Mouse (Mus musculus) limb, embryonic 13.5 days (tissue): ENCODE measurements around the gene Kcnd1. TPM values are rescaled to one million over a fixed set of nuclear protein-coding genes. Genes with fewer than 3 reads are reported as not detected.

Experiments
- ATAC-seq: fragments of 200-750 bp; cut with Nextera tagmentation; 2 replicates; pipeline ENCODE4 v1.8.0; 2017; ENCODE audit warnings: low read depth, moderate number of reproducible peaks, moderate TSS enrichment; ENCODE audit not compliant: low FRiP score
- H3K27ac ChIP-seq: fragments of 300-500 bp; sonication (generic); 2 replicates; pipeline ENCODE4 v1.5.1; 2015; ENCODE audit warnings: inconsistent platforms, mild to moderate bottlenecking, moderate library complexity
- H3K27me3 ChIP-seq: fragments of 300-500 bp; sonication (generic); 2 replicates; pipeline ENCODE4 v1.6.1; 2015; ENCODE audit warnings: mild to moderate bottlenecking, inconsistent platforms
- H3K36me3 ChIP-seq: fragments of 300-500 bp; sonication (generic); 2 replicates; pipeline ENCODE4 v1.6.1; 2015; ENCODE audit warnings: inconsistent platforms, mild to moderate bottlenecking, moderate library complexity
- H3K4me1 ChIP-seq: fragments of 300-500 bp; sonication (generic); 2 replicates; pipeline ENCODE4 v1.6.1; 2015; ENCODE audit warnings: inconsistent platforms
- H3K4me2 ChIP-seq: fragments of 300-500 bp; sonication (generic); replicated peaks from 2 replicates; pipeline ENCODE4 v1.6.1; 2015; ENCODE audit warnings: inconsistent platforms, mild to moderate bottlenecking, moderate library complexity
- H3K4me3 ChIP-seq: fragments of 300-500 bp; sonication (generic); 2 replicates; pipeline ENCODE4 v1.5.1; 2015; ENCODE audit warnings: moderate library complexity, mild to moderate bottlenecking, inconsistent platforms
- H3K9ac ChIP-seq: fragments of 300-500 bp; sonication (generic); 2 replicates; pipeline ENCODE4 v1.6.1; 2015; ENCODE audit warnings: mild to moderate bottlenecking, inconsistent platforms
- H3K9me3 ChIP-seq: fragments of 300-500 bp; sonication (generic); 2 replicates; pipeline ENCODE4 v1.6.1; 2016; ENCODE audit warnings: inconsistent platforms
- WGBS: fragments of 180-500 bp; shearing (Covaris S2); methylation state at CpG from one replicate; pipeline ENCODE4 v1.1.7; 2015; 5-methylcytosine and 5-hydroxymethylcytosine counted together
- polyA plus RNA-seq: library from polyadenylated mRNA; unstranded; fragments of >200 nt; fragmentation: Nextera tagmentation; extraction: Ambion mirVana; gene quantifications from 2 replicates; pipeline ENCODE4 v1.2.1, GENCODE M21; 2015

Kcnd1 gene
- polyA plus RNA-seq, 1 experiment from 2014 or later = 1.7 TPM

DNA sequence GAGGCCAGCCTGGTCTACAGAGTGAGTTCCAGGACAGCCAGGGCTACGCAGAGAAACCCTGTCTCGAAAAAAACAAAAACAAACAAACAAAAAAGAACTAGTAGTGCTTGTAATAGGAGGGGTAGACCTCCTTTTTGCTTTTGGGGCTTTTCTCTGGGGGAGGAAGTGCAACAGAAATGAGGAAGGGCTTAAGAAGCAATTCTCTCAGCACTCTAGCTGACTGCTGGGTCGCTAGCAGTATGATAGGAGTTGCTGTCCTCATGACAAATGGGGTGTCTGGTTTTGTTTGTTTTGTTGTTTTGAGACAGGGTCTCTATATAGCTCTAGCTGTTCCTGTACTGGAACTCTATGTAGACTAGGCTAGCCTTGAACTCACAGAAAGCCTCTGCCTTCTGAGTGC is 42.5 kb downstream of the Kcnd1 start:
- no peaks in the 10 kb centered on the region for H3K27me3 ChIP-seq
- H3K4me3 ChIP-seq = no peak overlapping the region
- no peaks in the 10 kb centered on the region for H3K9me3 ChIP-seq
- no peak overlapping the region for H3K4me2 ChIP-seq
- no peak overlapping the region for H3K9ac ChIP-seq
- WGBS = 82% methylated on average over 3 of the region's 3 CpGs
- ATAC-seq = no peak
- no peaks in the 10 kb centered on the region for H3K4me1 ChIP-seq
- H3K36me3 ChIP-seq = peaks cover 12% of the 10 kb centered on the region
- no peak overlapping the region for H3K27ac ChIP-seq

DNA sequence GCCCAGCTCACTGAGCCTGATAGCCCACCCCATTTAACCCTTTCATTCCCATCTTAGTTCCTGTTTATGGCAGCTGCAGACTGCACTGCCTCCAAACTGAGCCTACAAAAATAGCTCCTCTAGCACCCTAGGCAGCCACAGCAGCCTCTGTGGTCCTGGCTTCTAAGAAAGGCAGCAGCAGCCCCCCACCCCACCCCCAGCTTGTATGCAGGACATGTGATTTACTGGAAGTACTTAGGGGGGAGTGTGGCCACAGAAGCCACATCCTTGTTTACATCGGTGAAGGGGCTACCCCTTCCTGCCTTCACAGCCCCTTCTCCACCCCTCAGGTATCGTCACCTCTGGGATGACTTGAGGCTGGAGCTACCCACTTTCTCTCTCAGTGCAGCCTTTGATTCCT is 43.3 kb downstream of the Kcnd1 start:
- no peak overlapping the region for H3K27ac ChIP-seq
- ATAC-seq = no peak
- H3K4me1 ChIP-seq = no peaks in the 10 kb centered on the region
- H3K4me2 ChIP-seq = no peak overlapping the region
- no peak overlapping the region for H3K9ac ChIP-seq
- no peaks in the 10 kb centered on the region for H3K27me3 ChIP-seq
- WGBS = 59% methylated on average over 2 of the region's 2 CpGs
- peaks cover 12% of the 10 kb centered on the region for H3K36me3 ChIP-seq
- H3K9me3 ChIP-seq = no peaks in the 10 kb centered on the region
- H3K4me3 ChIP-seq = no peak overlapping the region

DNA sequence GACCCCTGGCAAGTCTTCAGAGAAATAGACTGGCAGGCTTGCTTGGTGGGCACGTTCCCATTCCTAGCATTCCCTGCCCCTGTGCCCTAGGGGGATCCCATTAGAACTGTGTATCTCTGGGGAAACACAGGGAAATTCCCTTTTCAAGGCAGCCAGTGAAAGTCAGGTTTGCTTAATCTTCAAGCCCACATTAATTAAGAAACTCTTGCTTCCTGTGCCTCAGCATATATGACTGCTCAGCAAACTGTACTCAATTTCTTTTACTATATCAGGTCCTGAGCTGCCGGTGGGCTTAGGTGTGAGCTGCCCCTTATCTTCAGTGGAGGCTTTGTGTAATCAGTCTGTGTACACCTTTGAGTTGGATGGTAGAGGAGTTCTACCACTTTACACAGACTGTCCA is 43.7 kb downstream of the Kcnd1 start:
- Histone ChIP-seq H3K4me1 (no peaks in the 10 kb centered on the region), H3K4me2 (no peak overlapping the region), H3K27ac (no peak overlapping the region), H3K9ac (no peak overlapping the region), H3K4me3 (no peak overlapping the region), H3K36me3 (peaks cover 12% of the 10 kb centered on the region), H3K9me3 (no peaks in the 10 kb centered on the region), H3K27me3 (no peaks in the 10 kb centered on the region)
- ATAC-seq = no peak
- WGBS = 75% methylated on average over 2 of the region's 2 CpGs

DNA sequence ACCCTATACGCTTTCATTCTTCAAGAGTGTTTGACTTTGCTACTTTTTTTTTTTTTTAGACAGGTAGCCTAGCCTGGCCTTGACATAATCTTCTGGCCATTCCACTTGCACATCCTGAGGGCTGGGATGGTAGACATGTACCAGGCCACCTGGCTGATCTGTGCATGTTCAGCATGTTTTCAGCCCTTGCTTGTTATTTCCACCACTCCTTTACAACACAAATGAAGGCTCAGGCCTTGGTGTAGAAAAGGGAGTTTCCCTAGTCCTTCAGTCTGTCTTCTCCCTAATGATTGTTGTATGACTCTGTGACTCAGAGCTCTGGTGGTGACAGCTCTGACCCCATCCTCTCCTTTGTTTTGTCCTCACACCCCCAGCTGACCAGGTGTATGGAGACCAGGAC is 45.1 kb downstream of the Kcnd1 start:
- ATAC-seq = no peak
- Histone ChIP-seq H3K9me3 (no peaks in the 10 kb centered on the region), H3K27me3 (no peaks in the 10 kb centered on the region), H3K4me2 (no peak overlapping the region), H3K9ac (no peak overlapping the region), H3K4me3 (no peak overlapping the region), H3K4me1 (no peaks in the 10 kb centered on the region), H3K27ac (no peak overlapping the region), H3K36me3 (peaks cover 19% of the 10 kb centered on the region)
- WGBS = 85% methylated on average over 1 of the region's 1 CpGs

DNA sequence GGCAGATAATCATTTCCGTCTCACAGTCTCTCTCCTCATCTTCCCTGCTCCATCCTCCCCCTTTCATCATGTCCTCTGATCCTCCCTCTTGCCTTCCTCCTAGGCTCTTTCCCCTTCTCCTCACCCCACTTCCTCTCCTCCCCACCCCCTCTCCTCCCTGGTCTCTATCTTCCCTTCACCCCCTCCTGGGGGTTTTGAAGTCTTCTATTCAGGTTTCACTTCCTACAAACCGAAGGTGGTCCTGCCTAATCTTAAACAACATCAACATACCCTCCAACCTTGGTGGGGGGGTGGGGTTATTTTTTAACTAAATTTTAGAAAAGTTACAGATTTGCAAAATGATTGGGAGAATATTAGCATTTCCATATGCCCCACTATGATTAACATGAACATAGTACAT is 46.4 kb downstream of the Kcnd1 start:
- H3K4me2 ChIP-seq = no peak overlapping the region
- 66% methylated on average over 2 of the region's 2 CpGs for WGBS
- no peaks in the 10 kb centered on the region for H3K4me1 ChIP-seq
- no peak overlapping the region for H3K9ac ChIP-seq
- peaks cover 24% of the 10 kb centered on the region for H3K36me3 ChIP-seq
- H3K27me3 ChIP-seq = no peaks in the 10 kb centered on the region
- H3K9me3 ChIP-seq = no peaks in the 10 kb centered on the region
- ATAC-seq = no peak
- H3K27ac ChIP-seq = no peak overlapping the region
- no peak overlapping the region for H3K4me3 ChIP-seq

DNA sequence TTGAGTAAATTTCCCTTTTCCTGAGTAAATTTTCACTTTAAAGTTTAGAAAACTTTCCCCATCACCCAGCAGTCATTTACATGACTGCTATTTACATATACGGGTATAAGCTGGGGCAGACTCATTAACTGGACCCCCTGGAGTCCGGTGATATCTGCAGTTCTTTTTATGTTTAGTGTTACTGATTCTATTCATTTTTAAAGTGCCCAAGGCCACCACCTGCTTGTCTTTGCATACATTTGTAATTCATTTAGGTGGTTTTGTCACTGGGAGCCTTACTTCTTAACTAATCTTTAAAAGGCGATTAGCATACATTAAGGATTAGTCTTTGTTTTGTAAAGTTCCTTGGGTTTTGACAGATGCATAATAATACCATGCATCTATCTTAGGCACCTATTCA is 47.7 kb downstream of the Kcnd1 start:
- H3K4me1 ChIP-seq = no peaks in the 10 kb centered on the region
- H3K27ac ChIP-seq = no peak overlapping the region
- H3K4me3 ChIP-seq = no peak overlapping the region
- WGBS = 41% methylated on average over 3 of the region's 3 CpGs
- ATAC-seq = no peak
- peaks cover 35% of the 10 kb centered on the region for H3K36me3 ChIP-seq
- no peaks in the 10 kb centered on the region for H3K9me3 ChIP-seq
- H3K27me3 ChIP-seq = no peaks in the 10 kb centered on the region
- H3K4me2 ChIP-seq = no peak overlapping the region
- H3K9ac ChIP-seq = no peak overlapping the region

DNA sequence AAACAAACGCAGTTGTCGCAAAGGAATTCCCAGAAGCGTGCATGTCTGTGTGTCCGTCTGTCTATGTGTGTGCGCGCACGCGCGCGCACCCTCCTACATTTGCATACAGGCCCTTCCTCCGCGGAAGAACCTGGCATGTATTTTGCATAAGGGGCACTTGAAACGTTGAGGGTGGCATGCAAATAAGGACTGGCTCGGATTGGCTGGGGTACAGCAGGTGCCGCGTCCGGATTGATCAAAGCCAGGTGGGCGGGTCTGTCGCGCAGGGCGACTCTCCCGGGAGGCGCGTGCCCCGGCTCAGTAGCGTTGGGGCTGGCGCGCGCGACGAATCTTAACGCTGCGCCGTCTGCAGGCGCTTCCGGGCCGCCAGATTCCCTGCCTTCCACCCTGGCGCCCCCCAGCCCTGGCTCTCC is 55.9 kb downstream of the Kcnd1 start, which contains the start of gene Pim2:
Pim2 (plus strand) TSS at position 256 of the 413 bp plus-strand sequence.
- WGBS = 7% methylated on average over 37 of the region's 38 CpGs
- Histone ChIP-seq H3K4me1 (peaks cover 3% of the 10 kb centered on the region; the same call in 1 of the 2 replicates), H3K27ac (no peak within 1 kb of the TSS), H3K4me3 (peak within 1 kb of the TSS; percentile 46), H3K9ac (peak within 1 kb of the TSS; percentile 60), H3K36me3 (peaks cover 18% of the 10 kb centered on the region), H3K9me3 (no peaks in the 10 kb centered on the region), H3K27me3 (no peaks in the 10 kb centered on the region), H3K4me2 (peak within 1 kb of the TSS; percentile 89)
- peak; percentile 80 for ATAC-seq

DNA sequence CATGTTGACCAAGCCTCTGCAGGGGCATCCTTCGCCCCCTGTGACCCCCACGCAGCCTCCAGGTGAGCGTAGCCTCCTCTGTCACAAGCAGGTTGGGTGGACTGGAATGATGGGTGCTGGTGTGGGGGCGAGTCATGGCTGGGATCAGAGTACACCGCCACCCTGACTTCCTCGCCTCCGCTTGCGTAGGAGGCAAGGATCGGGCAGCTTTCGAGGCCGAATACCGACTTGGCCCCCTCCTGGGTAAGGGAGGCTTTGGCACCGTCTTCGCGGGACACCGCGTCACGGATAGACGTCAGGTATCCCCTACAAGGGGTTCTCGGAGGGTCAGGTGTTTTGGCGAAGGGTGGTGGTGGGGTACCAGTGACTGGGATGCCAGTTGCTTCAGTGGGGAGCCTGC is 56.4 kb downstream of the Kcnd1 start:
- Histone ChIP-seq H3K27ac (no peak overlapping the region), H3K9ac (peak overlapping the region; percentile 60), H3K4me2 (peak overlapping the region; percentile 89), H3K4me3 (peak overlapping the region; percentile 46), H3K27me3 (no peaks in the 10 kb centered on the region), H3K4me1 (peaks cover 3% of the 10 kb centered on the region; the same call in 1 of the 2 replicates), H3K9me3 (no peaks in the 10 kb centered on the region), H3K36me3 (peaks cover 16% of the 10 kb centered on the region)
- ATAC-seq = peak; percentile 48
- WGBS = 9% methylated on average over 21 of the region's 21 CpGs

DNA sequence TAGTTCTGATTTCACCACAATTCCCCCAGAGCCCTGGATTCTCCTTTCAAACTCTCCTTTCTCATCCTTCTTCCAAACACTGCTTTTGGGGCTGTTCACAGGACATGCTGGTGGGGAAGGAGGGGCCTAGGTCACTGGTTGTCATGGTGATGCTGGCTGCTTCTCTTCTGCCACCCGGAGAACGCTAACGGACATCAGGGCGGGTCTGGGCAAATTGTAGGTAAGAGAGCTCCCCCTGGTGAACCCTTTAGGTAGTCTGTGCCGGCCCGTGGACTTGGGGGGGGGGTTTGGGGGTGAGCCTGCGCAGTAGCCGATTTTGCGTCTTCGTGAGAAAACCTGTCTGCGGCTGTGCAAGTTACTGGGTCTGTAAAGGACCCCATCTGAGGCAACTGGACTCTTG is 57.7 kb downstream of the Kcnd1 start:
- Histone ChIP-seq H3K4me1 (peaks cover 3% of the 10 kb centered on the region; the same call in 1 of the 2 replicates), H3K36me3 (peaks cover 6% of the 10 kb centered on the region; the same call in 1 of the 2 replicates), H3K27me3 (no peaks in the 10 kb centered on the region), H3K4me3 (peak overlapping the region; percentile 8), H3K4me2 (peak overlapping the region; percentile 89), H3K9me3 (no peaks in the 10 kb centered on the region), H3K9ac (no peak overlapping the region), H3K27ac (no peak overlapping the region)
- WGBS = 7% methylated on average over 11 of the region's 11 CpGs
- ATAC-seq = peak; percentile 42; the same call in 1 of the 2 replicates

DNA sequence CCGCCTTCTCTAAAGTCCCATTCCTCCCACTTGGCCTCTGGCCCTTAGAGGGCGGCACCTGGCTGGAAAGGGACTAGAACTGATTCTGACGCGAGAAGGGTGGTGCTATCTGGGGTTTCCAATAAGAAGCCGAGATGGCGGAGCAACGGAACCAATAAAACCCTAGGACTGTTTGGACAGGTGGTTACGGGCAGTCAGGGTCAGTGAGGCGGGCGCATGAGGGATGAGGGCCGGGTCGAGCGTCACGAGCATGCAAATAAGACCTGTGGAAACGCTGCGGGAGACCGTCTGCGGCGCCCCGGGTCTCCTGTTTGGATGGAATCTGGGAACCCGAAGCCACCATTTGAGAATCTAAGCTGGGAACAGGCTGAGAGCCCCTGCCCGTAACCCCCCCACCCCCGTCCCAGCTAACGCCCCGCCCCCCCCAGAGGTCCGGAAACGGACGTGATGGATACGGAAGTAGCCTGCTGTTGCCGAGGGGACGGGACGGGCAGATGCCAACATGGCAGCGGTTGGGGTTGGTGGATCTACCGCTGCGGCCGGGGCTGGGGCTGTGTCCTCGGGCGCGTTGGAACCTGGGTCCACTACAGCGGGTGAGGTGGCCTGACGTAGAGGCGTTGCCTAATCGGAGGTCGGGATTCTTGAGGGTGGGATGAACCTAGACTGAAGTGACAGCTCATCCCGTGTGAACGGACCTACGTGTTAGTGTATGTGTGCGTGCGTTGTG is 61.9 kb downstream of the Kcnd1 start, which contains the start of gene Slc35a2:
Slc35a2 (plus strand) TSS at position 188 of the 727 bp plus-strand sequence.
- peak within 1 kb of the TSS; percentile 70 for H3K4me2 ChIP-seq
- H3K4me1 ChIP-seq = peaks cover 3% of the 10 kb centered on the region; the same call in 1 of the 2 replicates
- no peaks in the 10 kb centered on the region for H3K9me3 ChIP-seq
- H3K27me3 ChIP-seq = no peaks in the 10 kb centered on the region
- peak; percentile 90 for ATAC-seq
- H3K36me3 ChIP-seq = peaks cover 3% of the 10 kb centered on the region; the same call in 1 of the 2 replicates
- H3K27ac ChIP-seq = peak within 1 kb of the TSS; percentile 75; the same call in 1 of the 2 replicates
- 12% methylated on average over 49 of the region's 49 CpGs for WGBS
- peak within 1 kb of the TSS; percentile 58 for H3K4me3 ChIP-seq
- peak within 1 kb of the TSS; percentile 56 for H3K9ac ChIP-seq
